Mouse (Mus musculus) ovary, adult 18-20 months (tissue): ENCODE data around the gene Ccdc85c.

Experiments
- DNase-seq: peaks from one replicate; pipeline ENCODE4 v3.0.0; 2022; ENCODE audit warnings: low spot score, mixed read lengths

The Ccdc85c gene

GRCm38 (mm10) chr12:108274661-108275507 is at the start of gene Ccdc85c:
TSS of gene Ccdc85c (minus strand) at chr12:108275425.
- no peak for DNase-seq

DNA sequence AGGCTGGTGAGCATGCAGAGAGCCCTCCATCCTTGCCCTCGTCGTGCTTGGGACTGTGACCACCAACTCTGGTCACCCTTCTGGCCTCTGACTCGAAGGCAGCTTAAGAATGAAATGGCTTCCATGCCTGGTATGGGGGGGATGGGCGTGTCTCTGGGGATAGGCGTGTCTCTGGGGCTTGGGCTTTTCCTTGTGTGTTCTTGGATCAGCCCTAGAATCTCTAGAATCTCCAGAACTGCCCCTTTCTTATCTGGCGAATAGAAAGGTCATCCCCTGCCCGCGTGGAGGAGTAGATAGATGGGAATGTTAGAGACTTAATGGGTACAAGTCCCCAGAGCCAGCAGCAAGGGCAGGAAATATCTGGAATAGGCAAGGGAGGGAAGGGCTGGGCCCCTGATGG is 44.9 kb upstream of the Ccdc85c start:
- DNase-seq, result no peak

- DNase-seq, result no peak
Observed at GRCm38 (mm10) chr12:108318499-108318898, 43.3 kb upstream of the Ccdc85c start.

DNA sequence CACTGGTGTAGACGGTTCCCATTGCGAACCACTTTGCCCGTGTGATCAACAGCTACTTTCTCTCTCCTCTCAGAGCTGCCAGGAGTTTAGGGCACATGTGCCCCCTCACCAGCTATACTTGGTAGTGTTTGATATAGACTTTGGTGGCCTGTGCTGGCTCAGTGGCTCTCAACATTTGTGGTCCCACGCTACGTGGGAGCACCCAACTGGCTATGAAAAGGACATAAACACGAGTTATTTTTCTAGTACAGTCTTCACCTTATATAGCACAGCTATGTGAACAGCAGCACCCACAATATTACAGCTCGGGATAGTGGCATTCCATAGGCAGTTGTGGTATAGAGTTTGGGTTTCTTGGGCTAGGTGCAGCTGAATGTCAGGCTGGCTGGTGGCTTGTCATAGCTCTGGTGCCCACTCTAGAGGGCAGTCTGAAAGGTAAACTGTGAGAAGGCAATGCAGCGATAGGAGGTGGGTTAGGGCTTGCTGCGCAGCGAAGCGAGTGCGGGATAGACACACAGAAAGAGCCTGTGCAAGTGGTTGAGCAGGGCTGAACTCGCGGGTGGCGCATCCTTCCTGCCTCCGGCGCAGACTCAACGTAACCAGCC is 42.7 kb upstream of the Ccdc85c start:
- no peak for DNase-seq

GRCm38 (mm10) chr12:108317201-108317738 is 42.0 kb upstream of the Ccdc85c start:
- no peak for DNase-seq

DNA sequence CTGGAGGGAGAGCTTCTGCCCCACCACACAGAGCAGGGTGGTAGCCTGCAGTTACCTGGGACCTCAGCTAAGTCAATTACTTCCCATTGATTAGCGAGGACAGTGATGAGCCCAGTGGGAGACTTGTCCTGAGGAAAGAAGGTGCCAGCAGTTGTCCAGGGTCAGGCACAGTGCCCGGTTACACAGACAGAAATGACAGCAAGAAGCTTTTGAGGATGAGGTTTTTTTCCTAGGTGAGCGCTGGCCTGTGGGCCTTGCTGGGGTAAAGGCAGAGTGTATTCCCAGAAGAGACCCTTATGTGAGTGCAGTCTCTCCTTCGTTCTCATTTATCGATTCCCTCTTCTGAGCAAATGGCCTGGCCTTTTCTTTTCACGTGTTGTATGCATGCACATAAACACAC is 41.4 kb upstream of the Ccdc85c start:
- DNase-seq, result no peak

DNA sequence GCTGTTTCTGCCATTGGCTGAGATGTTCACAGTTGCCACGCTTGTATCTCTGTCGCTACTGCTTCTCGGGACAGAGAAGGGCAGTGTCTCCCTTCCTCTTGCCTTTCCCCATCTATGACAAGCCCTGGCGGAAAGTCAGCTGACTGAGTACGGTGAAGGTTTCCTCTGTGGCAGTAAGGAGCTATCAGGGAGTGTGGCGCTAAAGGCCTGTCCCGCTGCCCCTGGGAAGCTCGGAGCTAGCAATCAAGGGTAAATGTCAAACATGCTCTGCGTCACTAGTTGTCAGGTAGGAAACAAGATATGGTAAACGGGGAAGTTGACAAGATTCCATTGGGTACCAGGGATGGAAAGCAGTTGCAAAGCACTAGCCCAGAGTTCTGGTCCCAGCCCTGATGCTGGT is 40.6 kb upstream of the Ccdc85c start:
- no peak for DNase-seq

- no peak for DNase-seq
Observed at GRCm38 (mm10) chr12:108313244-108313772, 38.1 kb upstream of the Ccdc85c start.

- no peak for DNase-seq
Observed at GRCm38 (mm10) chr12:108312432-108312851, 37.2 kb upstream of the Ccdc85c start.

- DNase-seq, result no peak
Observed at GRCm38 (mm10) chr12:108311741-108312290, 36.6 kb upstream of the Ccdc85c start.

DNA sequence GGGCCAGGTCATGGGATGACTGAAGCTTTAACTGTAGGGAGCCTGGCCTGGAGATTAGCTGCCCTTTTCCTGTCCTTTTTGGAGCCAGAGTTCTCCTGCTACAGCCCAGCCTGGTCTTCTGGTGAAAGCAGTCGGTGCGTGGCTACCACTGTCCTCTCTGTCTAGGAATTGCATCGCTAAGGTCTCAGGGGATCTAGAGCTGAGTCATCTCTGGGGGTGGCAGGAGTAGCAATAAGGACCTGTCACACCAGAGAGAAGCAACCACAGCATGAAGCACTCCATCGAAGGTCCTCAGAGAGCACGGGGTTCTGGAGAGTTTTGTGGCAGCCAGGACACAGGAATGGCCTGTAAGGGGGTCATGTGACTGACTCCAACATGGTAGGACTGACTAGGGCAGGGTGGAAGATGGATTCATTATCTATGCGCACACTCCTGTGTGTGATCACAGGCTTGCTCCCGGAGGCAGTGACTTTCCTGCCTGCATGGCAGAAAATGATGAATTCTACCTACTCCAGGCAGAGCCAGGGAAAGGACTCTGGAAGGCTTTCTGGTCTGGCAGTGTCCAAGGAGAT is 35.3 kb upstream of the Ccdc85c start:
- no peak for DNase-seq

GRCm38 (mm10) chr12:108310041-108310440 is 34.8 kb upstream of the Ccdc85c start:
- no peak for DNase-seq

DNA sequence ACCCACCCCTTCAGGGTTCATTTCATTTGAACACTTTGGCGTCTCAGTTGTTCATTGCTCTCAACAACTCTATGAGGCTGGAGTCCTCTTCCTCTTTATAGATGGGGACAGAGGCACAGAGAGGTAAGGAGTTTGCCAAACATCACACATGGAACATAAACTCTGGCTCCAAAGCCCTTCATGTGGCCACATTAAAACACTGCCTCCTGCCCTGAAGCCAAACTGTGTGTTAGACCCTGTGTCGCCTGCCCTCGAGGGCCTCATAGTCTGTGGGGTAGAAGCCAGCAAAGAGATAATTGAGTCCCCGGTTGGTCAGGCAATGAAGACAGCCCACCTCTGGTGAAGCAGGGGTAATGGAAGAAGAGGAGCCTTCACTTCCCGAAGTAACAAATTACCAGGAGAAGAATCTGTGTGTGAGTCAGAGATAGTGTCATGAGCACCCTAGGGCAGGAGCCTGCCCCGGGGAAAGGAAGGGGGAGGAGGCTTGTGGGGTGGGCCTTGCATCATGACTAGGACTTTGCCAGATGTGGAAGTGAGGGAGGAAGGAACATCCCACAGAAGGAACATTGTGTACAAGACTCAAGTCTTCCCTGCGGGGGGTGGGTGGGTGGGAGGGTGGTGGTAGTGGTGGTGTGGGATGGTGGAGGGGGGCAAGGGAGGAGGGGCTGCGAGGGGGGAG is 34.0 kb upstream of the Ccdc85c start:
- DNase-seq, result peak; percentile 23

DNA sequence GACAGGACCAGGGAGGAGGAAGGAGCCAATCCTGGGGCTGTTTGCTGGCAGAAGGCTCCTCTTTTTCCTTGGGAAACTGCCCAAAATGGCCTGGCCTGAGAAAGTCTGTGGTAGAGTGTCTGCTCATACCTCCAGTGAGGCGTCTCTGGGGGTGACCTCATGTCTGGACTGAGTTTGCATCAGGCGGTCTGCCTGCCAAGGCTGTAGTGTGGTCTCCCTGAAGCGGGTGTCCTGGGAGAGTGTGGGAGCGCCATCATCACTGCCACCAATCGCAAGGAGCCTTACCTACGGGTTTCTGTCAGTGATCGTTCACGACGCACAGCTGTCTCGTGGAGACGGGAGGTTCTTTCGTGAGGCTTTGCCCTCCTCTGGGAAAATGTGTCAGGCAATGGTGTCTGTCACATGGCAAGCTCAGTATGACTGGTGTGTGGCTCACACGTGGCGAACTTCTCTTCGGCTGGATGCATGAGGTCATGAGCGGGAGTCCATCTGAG is 33.2 kb upstream of the Ccdc85c start:
- no peak for DNase-seq

GRCm38 (mm10) chr12:108307553-108307952 is 32.3 kb upstream of the Ccdc85c start:
- no peak for DNase-seq

DNA sequence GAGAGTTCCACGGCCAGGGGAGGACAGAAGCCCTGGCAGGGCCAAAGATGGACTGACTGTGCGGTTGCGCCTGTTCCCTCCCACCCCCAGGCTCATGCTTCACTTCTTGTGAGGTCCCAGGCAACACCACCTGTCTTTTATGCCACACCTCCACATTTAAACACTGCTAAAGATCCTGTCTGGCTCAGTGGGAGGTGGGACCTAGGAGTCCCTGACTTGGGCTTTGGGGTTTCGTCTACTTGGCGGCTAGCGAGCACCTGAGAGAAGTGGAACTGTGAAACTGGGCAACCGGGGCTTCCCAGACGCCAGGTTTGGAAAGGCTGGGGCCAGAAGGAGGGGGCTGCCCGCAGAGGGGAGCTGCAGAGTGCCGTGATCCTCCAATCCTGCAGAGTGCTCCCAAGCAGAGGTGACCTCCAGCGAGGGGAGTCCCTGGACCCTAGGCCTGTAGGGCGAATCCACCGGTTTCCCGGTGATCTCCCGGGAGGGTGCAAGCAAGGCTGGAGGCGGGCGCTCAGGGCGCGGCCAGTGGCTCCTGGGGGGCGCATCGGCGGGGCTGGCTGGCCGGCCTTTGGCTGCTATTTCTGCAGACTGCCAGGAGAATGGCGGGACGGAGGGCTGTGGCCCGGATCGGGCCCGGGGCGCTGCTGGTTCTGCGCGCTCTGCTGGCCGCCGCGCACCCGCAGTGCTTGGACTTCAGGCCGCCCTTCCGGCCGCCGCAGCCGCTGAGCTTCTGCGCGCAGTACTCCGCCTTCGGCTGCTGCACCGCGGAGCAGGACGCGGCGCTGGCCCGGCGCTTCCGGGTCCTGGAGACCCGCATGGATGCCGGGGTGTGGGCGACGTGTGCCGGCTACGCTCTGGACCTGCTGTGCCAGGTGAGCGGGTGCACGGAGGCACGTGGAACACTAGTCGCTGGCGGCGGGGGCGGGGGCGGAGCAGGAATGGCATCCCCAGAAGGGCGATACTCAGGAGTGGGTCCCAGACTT is 30.9 kb upstream of the Ccdc85c start, which contains the start of gene Hhipl1:
Gene Hhipl1, plus strand, starts transcription at position 459 of the 983 bp plus-strand sequence.
- DNase-seq, result no peak

DNA sequence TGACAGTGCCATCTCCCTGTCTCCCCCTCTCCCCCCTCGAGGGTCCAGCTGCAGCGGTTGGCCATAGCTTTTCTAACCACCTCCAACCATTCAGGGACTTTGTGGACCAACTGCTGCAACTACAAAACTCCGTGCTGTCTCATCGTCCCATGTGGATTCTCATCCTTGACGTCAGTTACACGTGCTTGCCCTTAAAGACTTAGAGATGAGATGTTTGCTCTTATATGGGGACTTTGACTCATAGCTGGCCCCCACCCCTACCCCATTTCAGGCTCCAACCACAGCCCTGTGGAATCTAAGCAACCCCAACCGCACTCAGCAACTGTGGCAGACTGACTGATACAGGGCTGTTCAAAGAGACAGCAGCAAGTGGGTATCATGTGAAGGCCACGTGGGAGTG is 29.9 kb upstream of the Ccdc85c start:
- no peak for DNase-seq

DNA sequence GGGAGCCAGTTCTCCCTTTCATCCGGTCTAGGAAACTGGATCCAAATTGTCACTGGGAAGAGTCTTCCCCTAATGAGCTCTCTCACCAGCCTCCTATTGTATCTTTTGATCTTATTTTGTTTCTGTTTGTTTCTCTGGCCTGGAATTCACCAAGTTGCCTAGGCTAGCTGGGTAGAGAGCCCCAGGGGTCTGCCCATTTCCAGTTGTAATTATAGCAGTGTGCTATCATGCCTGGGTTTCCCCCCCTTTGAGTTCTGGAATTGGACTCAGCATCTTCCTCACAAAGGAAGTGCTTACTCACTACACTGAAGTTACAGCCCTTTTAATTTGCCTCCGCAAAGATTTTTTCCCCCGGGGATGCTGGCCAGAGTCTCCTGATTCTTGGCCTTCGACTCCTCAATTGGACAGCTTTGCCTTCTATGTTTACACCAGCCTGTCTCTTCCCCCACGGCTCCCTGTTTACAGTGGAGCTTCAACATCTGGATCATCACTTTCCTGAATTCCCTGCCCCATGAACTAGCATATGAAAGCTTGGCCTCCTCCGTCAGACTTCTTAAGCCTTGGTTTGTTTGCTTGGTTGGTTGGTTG is 28.6 kb upstream of the Ccdc85c start:
- DNase-seq, result no peak

DNA sequence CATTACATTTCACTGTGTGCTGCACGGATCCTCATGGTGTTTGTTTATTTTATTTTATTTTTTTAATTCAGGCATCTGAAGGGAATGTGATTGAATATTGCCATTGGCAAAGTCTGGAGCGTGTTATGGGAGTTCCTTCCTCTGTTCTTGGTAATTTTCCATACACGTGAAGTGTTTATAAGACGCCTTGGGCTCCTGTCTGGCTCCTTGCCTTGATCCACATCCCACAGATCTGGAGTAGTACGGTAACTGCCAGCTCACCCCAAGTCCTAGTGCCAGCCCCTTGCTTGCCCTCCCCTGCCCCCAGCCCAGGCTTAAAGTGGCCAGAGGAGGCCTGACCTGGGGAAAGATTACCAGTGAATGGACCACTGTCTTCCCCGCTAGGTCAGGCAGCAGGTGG is 25.8 kb upstream of the Ccdc85c start:
- DNase-seq, result no peak

DNA sequence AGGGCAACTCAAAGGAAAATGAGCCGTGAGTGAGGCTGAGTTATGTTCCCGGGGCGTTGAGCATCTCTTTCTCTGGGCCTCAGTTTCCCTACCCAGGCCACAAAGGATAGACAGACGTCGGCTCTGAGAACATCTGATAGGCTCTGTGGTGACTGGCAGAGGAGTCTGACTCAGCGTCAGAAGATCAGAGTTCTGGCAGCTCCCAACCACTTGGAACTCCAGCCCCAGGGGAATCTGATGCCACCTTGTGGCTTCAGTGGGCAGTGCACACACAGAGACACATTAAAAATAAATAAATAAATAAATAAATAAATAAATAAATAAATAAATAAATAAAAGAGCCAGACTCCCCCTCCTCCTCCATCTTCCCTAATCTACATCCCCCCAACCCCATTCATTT is 21.8 kb upstream of the Ccdc85c start:
- no peak for DNase-seq
